Mouse (Mus musculus) CH12.LX (cell line): ENCODE data around the gene Tmem214. TPM values are rescaled to one million over a fixed set of nuclear protein-coding genes. Genes with fewer than 3 reads are reported as not detected.

ENCODE experiments used
- DNase-seq: peaks from one replicate; pipeline ENCODE4 v3.0.0-alpha.2; 2013; ENCODE audit errors: extremely low read depth
- H3K27ac ChIP-seq: 2 replicates; pipeline ENCODE4 v1.5.1; 2012; ENCODE audit warnings: low read depth, mild to moderate bottlenecking, control low read depth, moderate library complexity; ENCODE audit not compliant: insufficient read depth
- H3K27me3 ChIP-seq: replicated peaks from 2 replicates; pipeline ENCODE3; 2012; ENCODE audit warnings: inconsistent platforms
- H3K36me3 ChIP-seq, 2 experiments: replicated peaks in 1 of 2; 2 replicates each; pipeline versions ENCODE3 to v1.6.1; 2012; ENCODE audit warnings: inconsistent platforms in 1 of 2, low read length in 1 of 2, mild to moderate bottlenecking in 1 of 2, mixed read lengths in 1 of 2, moderate library complexity in 1 of 2; ENCODE audit not compliant: control insufficient read depth in 1 of 2, insufficient read depth in 1 of 2
- H3K4me1 ChIP-seq, 2 experiments: 2 replicates each; pipeline ENCODE4 v1.6.1; 2012; ENCODE audit warnings: inconsistent platforms in 1 of 2, moderate library complexity in 1 of 2; ENCODE audit not compliant: insufficient read depth in 2 of 2, control insufficient read depth in 1 of 2
- H3K4me2 ChIP-seq: 2 replicates; pipeline ENCODE4 v1.6.1; 2012; ENCODE audit warnings: low read depth, mild to moderate bottlenecking, control low read depth; ENCODE audit not compliant: poor library complexity, insufficient read depth, severe bottlenecking
- H3K4me3 ChIP-seq, 3 experiments: fragments of 150-350 bp in 1 of 3; sonication (generic) in 1 of 3; replicated peaks in 1 of 3; 2 replicates each; pipeline versions ENCODE3 to v1.5.1; 2011 to 2012; ENCODE audit warnings: low read depth in 2 of 3, low read length in 2 of 3, mild to moderate bottlenecking in 2 of 3, moderate library complexity in 2 of 3, control low read depth in 1 of 3, improper control_type of control experiment in 1 of 3, inconsistent platforms in 1 of 3, mixed read lengths in 1 of 3; ENCODE audit not compliant: poor library complexity in 1 of 3
- H3K79me2 ChIP-seq: replicated peaks from 2 replicates; pipeline ENCODE4 v1.6.1; 2012; ENCODE audit warnings: mild to moderate bottlenecking, moderate library complexity; ENCODE audit not compliant: control insufficient read depth, poor library complexity, insufficient read depth, severe bottlenecking; ENCODE audit errors: extremely low read depth
- H3K9ac ChIP-seq: 2 replicates; pipeline ENCODE4 v1.6.1; 2012; ENCODE audit warnings: low read depth, mild to moderate bottlenecking, control low read depth, moderate library complexity; ENCODE audit not compliant: insufficient read depth
- H3K9me3 ChIP-seq: replicated peaks from 2 replicates; pipeline ENCODE3; 2012; ENCODE audit warnings: low read length, inconsistent platforms, mixed read lengths
- BHLHE40 ChIP-seq: IDR thresholded peaks from 2 replicates; pipeline ENCODE4 v1.6.1; 2011; ENCODE audit warnings: mild to moderate bottlenecking, low read depth, low read length, improper control_type of control experiment
- ELF1 ChIP-seq: IDR thresholded peaks from 2 replicates; pipeline ENCODE4 v1.6.1; 2014; ENCODE audit warnings: low read depth, mild to moderate bottlenecking, inconsistent platforms, low read length, improper control_type of control experiment
- EP300 ChIP-seq: IDR thresholded peaks from 2 replicates; pipeline ENCODE4 v1.6.1; 2011; ENCODE audit warnings: low read length, improper control_type of control experiment
- ETS1 ChIP-seq: conservative IDR thresholded peaks from 2 replicates; pipeline ENCODE4 v1.6.1; 2012; ENCODE audit warnings: low read depth, mild to moderate bottlenecking, inconsistent platforms, low read length, improper control_type of control experiment, moderate library complexity
- GABPA ChIP-seq: IDR thresholded peaks from 2 replicates; pipeline ENCODE4 v1.6.1; 2012; ENCODE audit warnings: low read depth, low read length, improper control_type of control experiment, inconsistent platforms; ENCODE audit not compliant: insufficient replicate concordance
- JUND ChIP-seq: conservative IDR thresholded peaks from 2 replicates; pipeline ENCODE4 v1.6.1; 2011; ENCODE audit warnings: low read depth, low read length, improper control_type of control experiment
- MAX ChIP-seq: IDR thresholded peaks from 2 replicates; pipeline ENCODE4 v1.6.1; 2011; ENCODE audit warnings: low read length, improper control_type of control experiment
- MAZ ChIP-seq: IDR thresholded peaks from 2 replicates; pipeline ENCODE4 v1.6.1; 2012; ENCODE audit warnings: low read depth, mild to moderate bottlenecking, inconsistent platforms, low read length, improper control_type of control experiment, moderate library complexity
- MEF2A ChIP-seq: IDR thresholded peaks from 2 replicates; pipeline ENCODE4 v1.6.1; 2014; ENCODE audit warnings: low read depth, mild to moderate bottlenecking, inconsistent platforms, low read length, improper control_type of control experiment, borderline replicate concordance
- MYC ChIP-seq: IDR thresholded peaks from 2 replicates; pipeline ENCODE4 v1.6.1; 2011; ENCODE audit warnings: low read depth, mild to moderate bottlenecking, improper control_type of control experiment, low read length
- NRF1 ChIP-seq: IDR thresholded peaks from 2 replicates; pipeline ENCODE4 v1.6.1; 2014; ENCODE audit warnings: low read depth, mild to moderate bottlenecking, inconsistent platforms, low read length, improper control_type of control experiment, moderate library complexity
- PAX5 ChIP-seq: IDR thresholded peaks from 2 replicates; pipeline ENCODE4 v1.6.1; 2012; ENCODE audit warnings: low read length, inconsistent platforms, mixed read lengths
- POLR2A ChIP-seq: IDR thresholded peaks from 2 replicates; pipeline ENCODE4 v1.6.1; 2011; ENCODE audit warnings: low read depth, mild to moderate bottlenecking, improper control_type of control experiment, low read length
- POLR2AphosphoS2 ChIP-seq: IDR thresholded peaks from 2 replicates; pipeline ENCODE4 v1.6.1; 2011; ENCODE audit warnings: low read depth, low read length, improper control_type of control experiment
- RAD21 ChIP-seq: IDR thresholded peaks from 2 replicates; pipeline ENCODE4 v1.6.1; 2011; ENCODE audit warnings: low read depth, mild to moderate bottlenecking, low read length, improper control_type of control experiment, moderate library complexity
- RCOR1 ChIP-seq: conservative IDR thresholded peaks from 2 replicates; pipeline ENCODE4 v1.6.1; 2012; ENCODE audit warnings: low read depth, mild to moderate bottlenecking, inconsistent platforms, low read length, improper control_type of control experiment
- TBP ChIP-seq: conservative IDR thresholded peaks from 2 replicates; pipeline ENCODE4 v1.6.1; 2011; ENCODE audit warnings: low read depth, low read length, improper control_type of control experiment
- TCF12 ChIP-seq: IDR thresholded peaks from 2 replicates; pipeline ENCODE4 v1.6.1; 2014; ENCODE audit warnings: low read depth, mild to moderate bottlenecking, inconsistent platforms, low read length, improper control_type of control experiment
- USF1 ChIP-seq: IDR thresholded peaks from 2 replicates; pipeline ENCODE4 v1.6.1; 2014; ENCODE audit warnings: low read depth, mild to moderate bottlenecking, inconsistent platforms, low read length, improper control_type of control experiment
- ZC3H11A ChIP-seq: IDR thresholded peaks from 2 replicates; pipeline ENCODE4 v1.6.1; 2012; ENCODE audit warnings: low read depth, mild to moderate bottlenecking, inconsistent platforms, low read length, improper control_type of control experiment
- ZKSCAN1 ChIP-seq: IDR thresholded peaks from 2 replicates; pipeline ENCODE4 v1.6.1; 2012; ENCODE audit warnings: low read depth, inconsistent platforms, low read length, improper control_type of control experiment, borderline replicate concordance
- ZMIZ1 ChIP-seq: IDR thresholded peaks from 2 replicates; pipeline ENCODE4 v1.6.1; 2012; ENCODE audit warnings: low read depth, mild to moderate bottlenecking, inconsistent platforms, low read length, improper control_type of control experiment
- dilution Hi-C: fragments of 300-500 bp; cut with MboI; formaldehyde crosslinking; loops from 2 replicates; pipeline ENCODE4 v1.14.3; 2020; ENCODE audit warnings: low sequenced_read_pairs; ENCODE audit not compliant: extremely low pct_unique_long_range_greater_than_20kb, extremely low pct_ligation_motif_present
- in situ Hi-C: fragments of 300-500 bp; cut with MboI; formaldehyde crosslinking; loops from 3 replicates; pipeline ENCODE4 v1.14.3; 2019; ENCODE audit warnings: low sequenced_read_pairs, low pct_ligation_motif_present, low pct_unique_long_range_greater_than_20kb, mixed read lengths
- polyA plus RNA-seq: library from polyadenylated mRNA; unstranded; fragments of >175 nt; gene quantifications from 2 replicates; pipeline ENCODE4 v1.2.1, GENCODE M21; 2012; ENCODE audit warnings: low read depth; ENCODE audit not compliant: insufficient read length
- total RNA-seq, 2 experiments: library from RNA; depleted of rRNA; stranded (reverse); fragments of 300-350 nt in 1 of 2; fragments of >200 nt in 1 of 2; gene quantifications; 2 replicates each; pipeline ENCODE4 v1.2.3; 2012 to 2014

Gene Tmem214
- total and polyA plus RNA-seq, 3 experiments = 28.3 to 35.3 (median 31.9) TPM

- Histone ChIP-seq H3K27ac (no peak overlapping the region), H3K4me1 (no peaks in the 10 kb centered on the region), H3K9ac (no peak overlapping the region), H3K36me3 (no peaks in the 10 kb centered on the region)
- no peak for DNase-seq
- in situ Hi-C loops = no loop called here
- no peak for TF ChIP-seq GABPA
- TF ChIP-seq ZMIZ1 = no peak
- TF ChIP-seq POLR2AphosphoS2 = no peak
- no peak for TF ChIP-seq JUND
- TF ChIP-seq NRF1 = no peak
- no peak for TF ChIP-seq RAD21
- TF ChIP-seq PAX5 = no peak
- no peak for TF ChIP-seq TCF12
- TF ChIP-seq MEF2A = no peak
- no peak for TF ChIP-seq ZC3H11A
- TF ChIP-seq, all 38 proteins: peak for 0
- Histone ChIP-seq H3K27me3 (peaks cover 5% of the 10 kb centered on the region), H3K4me2 (no peak overlapping the region), H3K9me3 (no peaks in the 10 kb centered on the region), H3K4me3 (no peak overlapping the region), H3K79me2 (no peaks in the 10 kb centered on the region)
- dilution Hi-C loops = no loop called here
These were observed 45.1 kb upstream of the Tmem214 start for GRCm38 (mm10) chr5:30822689-30823088.

- no peak overlapping the region for H3K27ac ChIP-seq
- in situ Hi-C loops = no loop called here
- H3K4me3 ChIP-seq = no peak overlapping the region
- no peaks in the 10 kb centered on the region for H3K79me2 ChIP-seq
- H3K9me3 ChIP-seq = no peaks in the 10 kb centered on the region
- TF ChIP-seq RAD21 (no peak), POLR2AphosphoS2 (no peak), RCOR1 (no peak), MAZ (no peak), MYC (no peak), TBP (no peak), MAX (no peak), ELF1 (no peak), MEF2A (no peak), PAX5 (no peak), TCF12 (no peak), ZKSCAN1 (no peak), BHLHE40 (no peak), GABPA (no peak), ZC3H11A (no peak), EP300 (no peak), USF1 (no peak), ZMIZ1 (no peak), POLR2A (no peak), ETS1 (no peak)
- no peaks in the 10 kb centered on the region for H3K36me3 ChIP-seq
- dilution Hi-C loops = no loop called here
- no peak overlapping the region for H3K9ac ChIP-seq
- no peak for DNase-seq
- no peak overlapping the region for H3K4me2 ChIP-seq
- peaks cover 5% of the 10 kb centered on the region for H3K27me3 ChIP-seq
- H3K4me1 ChIP-seq = no peaks in the 10 kb centered on the region
These were observed 44.7 kb upstream of the Tmem214 start for GRCm38 (mm10) chr5:30823091-30823490.
